Mouse (Mus musculus) ES-E14 (cell line): ENCODE results near the gene Grap2.

Experiments used
- CHD2 ChIP-seq: IDR thresholded peaks from 2 replicates; pipeline ENCODE4 v1.6.1; 2014; ENCODE audit warnings: mild to moderate bottlenecking, low read depth, low read length, inconsistent platforms
- HCFC1 ChIP-seq: IDR thresholded peaks from 2 replicates; pipeline ENCODE4 v1.6.1; 2012; ENCODE audit warnings: low read length, inconsistent platforms, borderline replicate concordance; ENCODE audit not compliant: insufficient read depth
- MAFK ChIP-seq: IDR thresholded peaks from 2 replicates; pipeline ENCODE4 v1.6.1; 2014; ENCODE audit warnings: mild to moderate bottlenecking, low read depth, low read length, inconsistent platforms; ENCODE audit not compliant: insufficient read depth
- ZC3H11A ChIP-seq: IDR thresholded peaks from 2 replicates; pipeline ENCODE4 v1.6.1; 2012; ENCODE audit warnings: low read depth, mild to moderate bottlenecking, inconsistent platforms, low read length, borderline replicate concordance

- TF ChIP-seq MAFK (no peak), CHD2 (no peak), HCFC1 (no peak), ZC3H11A (no peak)
These were observed 125.2 kb downstream of the Grap2 start for GRCm38 (mm10) chr15:80697564-80697963.
